Mouse (Mus musculus): ENCODE results near the gene BC029722. TPM values are rescaled to one million over a fixed set of nuclear protein-coding genes. Genes with fewer than 3 reads are reported as not detected.

The BC029722 gene
- polyA plus RNA-seq, 1 experiment from 2014 or later: 27.6 TPM

DNA sequence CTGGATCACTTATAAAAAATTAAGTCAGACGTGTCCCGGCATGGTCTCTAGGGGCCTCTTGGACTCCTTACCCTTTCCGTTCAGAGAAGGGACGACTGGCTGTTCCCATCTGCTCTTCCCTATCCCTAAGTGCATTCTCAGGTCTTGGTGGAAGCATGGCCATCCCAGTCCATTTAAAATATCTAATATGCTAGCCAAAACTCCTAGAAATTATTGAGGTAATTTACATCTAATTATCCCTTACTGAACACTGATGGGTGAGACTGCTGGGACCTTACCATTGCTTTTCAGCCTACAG lies 41.6 kb downstream of the BC029722 start:
- no peak overlapping the region for H3K27ac ChIP-seq
- peaks cover 26% of the 10 kb centered on the region for H3K4me1 ChIP-seq (replicated peaks; ENCODE audit: control insufficient read depth, insufficient read depth, low read length)
- H3K4me2 ChIP-seq (replicated peaks): peak overlapping the region; percentile 79
- no peaks in the 10 kb centered on the region for H3K27me3 ChIP-seq (ENCODE audit: control insufficient read depth, insufficient read depth, low read length)
- H3K9ac ChIP-seq: no peak overlapping the region
- no peaks in the 10 kb centered on the region for H3K36me3 ChIP-seq (replicated peaks; ENCODE audit: control insufficient read depth, insufficient read depth)
- ATAC-seq (ENCODE audit: low FRiP score) (no peak), DNase-seq (ENCODE audit: low spot score) (no peak)
- H3K4me3 ChIP-seq (replicated peaks; ENCODE audit: low read length): no peak overlapping the region
- 42% methylated on average over 4 of the region's 4 CpGs for WGBS
- no peaks in the 10 kb centered on the region for H3K9me3 ChIP-seq (ENCODE audit: control insufficient read depth, low read length)

GRCm38 (mm10) chr2:155776824-155777687 lies 42.2 kb downstream of the BC029722 start:
- DNase-seq (ENCODE audit: low spot score): no peak
- Histone ChIP-seq H3K9ac (peak overlapping the region; percentile 96; the same call in 1 of the 2 replicates), H3K4me1 (replicated peaks; ENCODE audit: control insufficient read depth, insufficient read depth, low read length) (peaks cover 26% of the 10 kb centered on the region), H3K27ac (no peak overlapping the region), H3K27me3 (ENCODE audit: control insufficient read depth, insufficient read depth, low read length) (no peaks in the 10 kb centered on the region), H3K9me3 (ENCODE audit: control insufficient read depth, low read length) (no peaks in the 10 kb centered on the region), H3K4me2 (replicated peaks) (peak overlapping the region; percentile 79), H3K36me3 (replicated peaks; ENCODE audit: control insufficient read depth, insufficient read depth) (no peaks in the 10 kb centered on the region), H3K4me3 (replicated peaks; ENCODE audit: low read length) (no peak overlapping the region)
- no peak for ATAC-seq (ENCODE audit: low FRiP score)
- WGBS: 70% methylated on average over 10 of the region's 10 CpGs

DNA sequence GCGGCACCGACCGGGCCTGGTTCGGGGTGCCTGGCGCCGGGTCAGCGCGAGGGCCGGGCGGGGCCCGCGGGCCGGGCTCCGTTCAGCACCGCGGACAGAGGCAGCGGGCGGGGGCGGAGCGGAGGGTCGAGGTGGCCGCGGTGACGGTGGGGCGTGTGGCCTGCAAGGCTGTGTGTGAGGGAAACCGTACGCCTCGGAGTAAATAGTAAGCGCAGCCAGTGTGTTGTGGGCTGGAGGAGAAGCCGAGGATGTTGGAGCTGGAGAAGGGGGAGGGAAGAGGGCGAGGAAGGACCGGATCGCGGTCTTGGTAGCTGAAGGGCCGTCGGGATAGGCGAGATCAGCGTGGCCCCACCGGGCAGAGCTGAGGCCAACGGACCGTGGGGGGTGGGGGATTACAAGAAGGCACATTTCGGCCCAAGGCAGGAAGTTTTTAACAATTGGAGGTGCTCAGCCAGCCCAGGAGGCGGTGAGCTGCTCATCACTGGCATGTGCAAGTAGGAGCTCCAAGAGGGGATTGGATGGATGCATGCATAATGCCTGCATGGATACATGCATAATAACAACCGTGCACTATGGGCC lies 43.5 kb downstream of the BC029722 start:
- Histone ChIP-seq H3K27me3 (ENCODE audit: control insufficient read depth, insufficient read depth, low read length) (no peaks in the 10 kb centered on the region), H3K4me2 (replicated peaks) (peak overlapping the region; percentile 79), H3K9ac (peak overlapping the region; percentile 96), H3K27ac (peak overlapping the region; percentile 93), H3K4me3 (replicated peaks; ENCODE audit: low read length) (peak overlapping the region; percentile 79), H3K4me1 (replicated peaks; ENCODE audit: control insufficient read depth, insufficient read depth, low read length) (peaks cover 26% of the 10 kb centered on the region), H3K9me3 (ENCODE audit: control insufficient read depth, low read length) (no peaks in the 10 kb centered on the region), H3K36me3 (replicated peaks; ENCODE audit: control insufficient read depth, insufficient read depth) (no peaks in the 10 kb centered on the region)
- ATAC-seq (ENCODE audit: low FRiP score): peak; percentile 76
- under 1% methylated on average over 43 of the region's 44 CpGs for WGBS
- DNase-seq (ENCODE audit: low spot score): peak; percentile 53

DNA sequence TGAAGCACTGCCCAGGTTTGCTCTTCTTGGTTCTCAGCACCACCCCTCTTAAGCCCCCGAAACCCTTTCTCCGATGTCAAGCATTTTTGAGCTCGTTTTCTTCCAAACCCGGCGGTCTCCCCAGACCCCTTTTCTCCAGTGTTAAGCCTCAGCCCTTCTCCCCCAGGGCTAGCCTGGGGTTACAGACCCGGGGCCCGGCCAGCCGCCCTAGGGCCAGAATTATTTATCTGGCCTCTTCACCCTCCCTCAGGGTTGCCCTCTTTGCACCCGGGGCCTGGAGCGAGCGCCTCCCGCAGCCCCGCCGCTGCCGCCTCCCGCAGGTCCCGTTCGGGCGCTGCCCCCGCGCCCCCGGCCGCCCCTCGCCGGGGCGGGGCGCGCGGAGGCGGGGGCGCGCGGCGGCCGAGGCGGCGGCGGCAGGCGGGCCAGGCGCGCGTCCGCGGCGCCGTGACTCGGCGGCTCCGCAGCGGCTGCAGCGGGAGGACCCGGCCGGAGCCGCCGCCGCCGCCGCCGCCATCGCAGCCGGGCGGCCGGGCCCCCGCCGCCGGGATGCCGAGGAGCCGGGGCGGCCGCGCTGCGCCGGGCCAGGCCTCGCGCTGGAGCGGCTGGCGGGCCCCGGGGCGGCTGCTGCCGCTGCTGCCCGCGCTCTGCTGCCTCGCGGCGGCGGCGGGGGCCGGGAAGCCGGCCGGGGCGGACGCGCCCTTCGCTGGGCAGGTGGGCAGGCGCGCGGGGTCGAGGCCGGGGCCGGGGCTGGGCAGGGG lies 44.1 kb downstream of the BC029722 start, which contains the start of gene Mmp24:
Mmp24 (plus strand) TSS at position 416 of the 758 bp plus-strand sequence.
- DNase-seq (ENCODE audit: low spot score) (no peak), ATAC-seq (ENCODE audit: low FRiP score) (0 out of 2 replicates have a peak, but pooled peaks have one; percentile 3)
- no peaks in the 10 kb centered on the region for H3K27me3 ChIP-seq (ENCODE audit: control insufficient read depth, insufficient read depth, low read length)
- peak within 1 kb of the TSS; percentile 79 for H3K4me2 ChIP-seq (replicated peaks)
- H3K4me3 ChIP-seq (replicated peaks; ENCODE audit: low read length): peak within 1 kb of the TSS; percentile 79
- H3K9me3 ChIP-seq (ENCODE audit: control insufficient read depth, low read length): no peaks in the 10 kb centered on the region
- H3K4me1 ChIP-seq (replicated peaks; ENCODE audit: control insufficient read depth, insufficient read depth, low read length): peaks cover 26% of the 10 kb centered on the region
- peak within 1 kb of the TSS; percentile 96 for H3K9ac ChIP-seq
- H3K36me3 ChIP-seq (replicated peaks; ENCODE audit: control insufficient read depth, insufficient read depth): no peaks in the 10 kb centered on the region
- H3K27ac ChIP-seq: peak within 1 kb of the TSS; percentile 93
- WGBS: 3% methylated on average over 38 of the region's 100 CpGs

GRCm38 (mm10) chr2:155774261-155774926 lies 44.8 kb downstream of the BC029722 start:
- peak overlapping the region; percentile 79 for H3K4me2 ChIP-seq (replicated peaks)
- peaks cover 26% of the 10 kb centered on the region for H3K4me1 ChIP-seq (replicated peaks; ENCODE audit: control insufficient read depth, insufficient read depth, low read length)
- peak overlapping the region; percentile 93; the same call in 1 of the 2 replicates for H3K27ac ChIP-seq
- no peaks in the 10 kb centered on the region for H3K36me3 ChIP-seq (replicated peaks; ENCODE audit: control insufficient read depth, insufficient read depth)
- WGBS: 59% methylated on average over 11 of the region's 11 CpGs
- peak overlapping the region; percentile 96 for H3K9ac ChIP-seq
- ATAC-seq (ENCODE audit: low FRiP score) (no peak), DNase-seq (ENCODE audit: low spot score) (no peak)
- peak overlapping the region; percentile 48 for H3K4me3 ChIP-seq (replicated peaks; ENCODE audit: low read length)
- H3K9me3 ChIP-seq (ENCODE audit: control insufficient read depth, low read length): no peaks in the 10 kb centered on the region
- no peaks in the 10 kb centered on the region for H3K27me3 ChIP-seq (ENCODE audit: control insufficient read depth, insufficient read depth, low read length)

- DNase-seq (ENCODE audit: low spot score): no peak
- no peak for ATAC-seq (ENCODE audit: low FRiP score)
- WGBS: 63% methylated on average over 4 of the region's 4 CpGs
Measured at GRCm38 (mm10) chr2:155773664-155774063, 45.6 kb downstream of the BC029722 start.

More at GRCm38 (mm10) chr2:155773664-155774063, 45.6 kb downstream of the BC029722 start:
- H3K4me3 ChIP-seq (replicated peaks; ENCODE audit: low read length): no peak overlapping the region
- H3K27ac ChIP-seq: no peak overlapping the region
- H3K9me3 ChIP-seq (ENCODE audit: control insufficient read depth, low read length): no peaks in the 10 kb centered on the region
- H3K36me3 ChIP-seq (replicated peaks; ENCODE audit: control insufficient read depth, insufficient read depth): no peaks in the 10 kb centered on the region
- H3K4me1 ChIP-seq (replicated peaks; ENCODE audit: control insufficient read depth, insufficient read depth, low read length): peaks cover 22% of the 10 kb centered on the region
- H3K9ac ChIP-seq: no peak overlapping the region
- H3K27me3 ChIP-seq (ENCODE audit: control insufficient read depth, insufficient read depth, low read length): no peaks in the 10 kb centered on the region
- H3K4me2 ChIP-seq (replicated peaks): no peak overlapping the region

Other genes with a start within 250 kb of the BC029722 start
- gene Gss, start 226.6 kb downstream of the BC029722 start, polyA plus RNA-seq (2014; fragmentation: Nextera tagmentation; extraction: Ambion mirVana): 14.3 and 15.3 TPM in 2 replicates
- 0.40 and 0.99 TPM in 2 replicates for gene Myh7b, start 208.2 kb downstream of the BC029722 start, polyA plus RNA-seq (2014; fragmentation: Nextera tagmentation; extraction: Ambion mirVana)
- 163 and 176 TPM in 2 replicates for gene Trpc4ap, start 127.0 kb downstream of the BC029722 start, polyA plus RNA-seq (2014; fragmentation: Nextera tagmentation; extraction: Ambion mirVana)
- gene Edem2, start 90.0 kb downstream of the BC029722 start, polyA plus RNA-seq (2014; fragmentation: Nextera tagmentation; extraction: Ambion mirVana): 34.2 and 38.6 TPM in 2 replicates
- gene Gm17581, start 83.6 kb downstream of the BC029722 start, polyA plus RNA-seq (2014; fragmentation: Nextera tagmentation; extraction: Ambion mirVana): not detected in 2 replicates
- gene Procr, start 68.3 kb downstream of the BC029722 start, polyA plus RNA-seq (2014; fragmentation: Nextera tagmentation; extraction: Ambion mirVana): 3.0 and 3.6 TPM in 2 replicates
- 17.9 and 20.7 TPM in 2 replicates for gene Mmp24, start 44.1 kb downstream of the BC029722 start, polyA plus RNA-seq (2014; fragmentation: Nextera tagmentation; extraction: Ambion mirVana)
- gene Eif6, start 7.5 kb upstream of the BC029722 start, polyA plus RNA-seq (2014; fragmentation: Nextera tagmentation; extraction: Ambion mirVana): 132 and 134 TPM in 2 replicates
- 0.31 TPM in 2 replicates for gene Fam83c, start 15.4 kb upstream of the BC029722 start, polyA plus RNA-seq (2014; fragmentation: Nextera tagmentation; extraction: Ambion mirVana)
- gene Uqcc1, start 110.9 kb upstream of the BC029722 start, polyA plus RNA-seq (2014; fragmentation: Nextera tagmentation; extraction: Ambion mirVana): 72.7 TPM in 2 replicates
- not detected in 2 replicates for gene Gm15557, start 121.3 kb upstream of the BC029722 start, polyA plus RNA-seq (2014; fragmentation: Nextera tagmentation; extraction: Ambion mirVana)
- 2.3 and 3.1 TPM in 2 replicates for gene Gdf5, start 125.9 kb upstream of the BC029722 start, polyA plus RNA-seq (2014; fragmentation: Nextera tagmentation; extraction: Ambion mirVana)
- gene Cep250, start 137.0 kb upstream of the BC029722 start, polyA plus RNA-seq (2014; fragmentation: Nextera tagmentation; extraction: Ambion mirVana): 11.9 and 14.2 TPM in 2 replicates
- 2.6 and 2.8 TPM in 2 replicates for gene 6430550D23Rik, start 188.6 kb upstream of the BC029722 start, polyA plus RNA-seq (2014; fragmentation: Nextera tagmentation; extraction: Ambion mirVana)
- 459 and 462 TPM in 2 replicates for gene Ergic3, start 188.6 kb upstream of the BC029722 start, polyA plus RNA-seq (2014; fragmentation: Nextera tagmentation; extraction: Ambion mirVana)
- not detected in 2 replicates for gene Fer1l4, start 233.5 kb upstream of the BC029722 start, polyA plus RNA-seq (2014; fragmentation: Nextera tagmentation; extraction: Ambion mirVana)
- gene Spag4, start 245.7 kb upstream of the BC029722 start, polyA plus RNA-seq (2014; fragmentation: Nextera tagmentation; extraction: Ambion mirVana): 6.3 and 7.9 TPM in 2 replicates